Mouse (Mus musculus) adrenal gland, adult 18-20 months (tissue): ENCODE measurements at regions not wholly inside any gene's neighbourhood (a gene's known extent, or its start where the extent isn't known, plus 50 kb on each side); places are given as distances from the start of the nearest gene placed in this dataset.
A peak's percentile ranks its signal among the peaks of the same experiment; 100 is the strongest.
"Not testable (repeated sequence)": the region's sequence is repeated elsewhere in the genome, so short reads cannot be mapped to it uniquely, and the experiment has no call there.

ENCODE experiments used
- DNase-seq, 2 experiments: peaks; one replicate each; pipeline ENCODE4 v3.0.0; 2021 to 2022; ENCODE audit warnings: low spot score in 2 of 2

GRCm38 (mm10) chr13:70193270-70193669 is 391.1 kb downstream of the Med10 start:
- DNase-seq: no peak

- no peak for DNase-seq
Observed at GRCm38 (mm10) chr13:70195854-70196253, 393.7 kb downstream of the Med10 start.

- no peak for DNase-seq
Observed at GRCm38 (mm10) chr13:70198638-70199037, 396.4 kb downstream of the Med10 start.

- DNase-seq: no peak
Observed at GRCm38 (mm10) chr13:70199087-70199486, 396.9 kb downstream of the Med10 start.

- no peak for DNase-seq
Observed at GRCm38 (mm10) chr13:70205334-70205733, 403.1 kb downstream of the Med10 start.

GRCm38 (mm10) chr13:70210158-70210557 is 408.0 kb downstream of the Med10 start:
- no peak for DNase-seq

- no peak for DNase-seq
Observed at GRCm38 (mm10) chr13:70213017-70213416, 410.8 kb downstream of the Med10 start.

- no peak for DNase-seq
Observed at GRCm38 (mm10) chr13:70213622-70214021, 411.4 kb downstream of the Med10 start.

- DNase-seq: no peak
Observed at GRCm38 (mm10) chr13:70214022-70214654, 411.9 kb downstream of the Med10 start.

GRCm38 (mm10) chr13:70216134-70216533 is 413.9 kb downstream of the Med10 start:
- no peak for DNase-seq

GRCm38 (mm10) chr13:70217429-70218133 is 415.4 kb downstream of the Med10 start:
- DNase-seq: no peak

GRCm38 (mm10) chr13:70223485-70223884 is 413.9 kb downstream of the Ice1 start:
- no peak for DNase-seq

GRCm38 (mm10) chr13:70227167-70227566 is 410.3 kb downstream of the Ice1 start:
- no peak for DNase-seq

GRCm38 (mm10) chr13:70233896-70234799 is 403.3 kb downstream of the Ice1 start:
- DNase-seq: peak; percentile 76 to 84

- no peak for DNase-seq
Observed at GRCm38 (mm10) chr13:70243598-70244157, 393.8 kb downstream of the Ice1 start.

- no peak for DNase-seq
Observed at GRCm38 (mm10) chr13:70260003-70260496, 377.4 kb downstream of the Ice1 start.

- DNase-seq: no peak
Observed at GRCm38 (mm10) chr13:70263654-70264053, 373.8 kb downstream of the Ice1 start.

GRCm38 (mm10) chr13:70276884-70277378 is 360.5 kb downstream of the Ice1 start:
- DNase-seq: not testable (repeated sequence)

GRCm38 (mm10) chr13:70277667-70278591 is 359.5 kb downstream of the Ice1 start:
- no peak for DNase-seq
